Mouse (Mus musculus): ENCODE measurements around the gene Cradd.

GRCm38 (mm10) chr10:95207423-95207822 is 116.5 kb downstream of the Cradd start:
- no peak for TF ChIP-seq CTCF (IDR thresholded peaks at IDR 0.05; ENCODE audit: extremely low read depth, insufficient read length, insufficient replicate concordance, low read depth, low read length)
- no peak for TF ChIP-seq POLR2A (IDR thresholded peaks at IDR 0.05; ENCODE audit: low read depth, low read length)

Measured in small intestine, adult 2 months (tissue).